Mouse (Mus musculus): ENCODE measurements around the gene Trio. TPM values are rescaled to one million over a fixed set of nuclear protein-coding genes. Genes with fewer than 3 reads are reported as not detected.

The Trio gene
- polyA plus RNA-seq, 1 experiment from 2014 or later, result 28.8 TPM

- peaks cover 76% of the 10 kb centered on the region for H3K4me1 ChIP-seq
These were observed 221.9 kb downstream of the Trio start for GRCm38 (mm10) chr15:27803568-27804345.

GRCm38 (mm10) chr15:27802243-27802642 lies 223.4 kb downstream of the Trio start:
- Histone ChIP-seq H3K36me3 (replicated peaks) (peaks cover 93% of the 10 kb centered on the region), H3K9me3 (no peaks in the 10 kb centered on the region), H3K27me3 (replicated peaks; ENCODE audit: low read depth, poor library complexity, severe bottlenecking) (no peaks in the 10 kb centered on the region), H3K4me1 (peaks cover 81% of the 10 kb centered on the region), H3K27ac (replicated peaks) (0 out of 2 replicates have a peak overlapping the region, but pooled peaks have one; percentile 16), H3K4me3 (no peak overlapping the region)
- 84% methylated on average over 12 of the region's 12 CpGs for WGBS
- DNase-seq (ENCODE audit: low spot score), result no peak

More at GRCm38 (mm10) chr15:27803568-27804345, 221.9 kb downstream of the Trio start:
- H3K9me3 ChIP-seq, result no peaks in the 10 kb centered on the region
- peak; percentile 55 for DNase-seq (ENCODE audit: low spot score)
- WGBS, result 58% methylated on average over 18 of the region's 18 CpGs
- no peaks in the 10 kb centered on the region for H3K27me3 ChIP-seq (replicated peaks; ENCODE audit: low read depth, poor library complexity, severe bottlenecking)
- peaks cover 87% of the 10 kb centered on the region for H3K36me3 ChIP-seq (replicated peaks)
- H3K4me3 ChIP-seq, result no peak overlapping the region
- H3K27ac ChIP-seq (replicated peaks), result peak overlapping the region; percentile 70

- no peaks in the 10 kb centered on the region for H3K9me3 ChIP-seq
- peak overlapping the region; percentile 44; the same call in 1 of the 2 replicates for H3K27ac ChIP-seq (replicated peaks)
- no peak for DNase-seq (ENCODE audit: low spot score)
- WGBS, result 76% methylated on average over 4 of the region's 4 CpGs
- peaks cover 81% of the 10 kb centered on the region for H3K4me1 ChIP-seq
- no peak overlapping the region for H3K4me3 ChIP-seq
- no peaks in the 10 kb centered on the region for H3K27me3 ChIP-seq (replicated peaks; ENCODE audit: low read depth, poor library complexity, severe bottlenecking)
- peaks cover 91% of the 10 kb centered on the region for H3K36me3 ChIP-seq (replicated peaks)
These were observed 224.5 kb downstream of the Trio start for GRCm38 (mm10) chr15:27801177-27801576.

GRCm38 (mm10) chr15:27797480-27798155 lies 228.0 kb downstream of the Trio start:
- peaks cover 77% of the 10 kb centered on the region for H3K4me1 ChIP-seq
- H3K27me3 ChIP-seq (replicated peaks; ENCODE audit: low read depth, poor library complexity, severe bottlenecking), result no peaks in the 10 kb centered on the region
- H3K4me3 ChIP-seq, result no peak overlapping the region
- WGBS, result 35% methylated on average over 20 of the region's 20 CpGs
- H3K27ac ChIP-seq (replicated peaks), result peak overlapping the region; percentile 84
- H3K9me3 ChIP-seq, result no peaks in the 10 kb centered on the region
- peak; percentile 71 for DNase-seq (ENCODE audit: low spot score)
- H3K36me3 ChIP-seq (replicated peaks), result peaks cover 55% of the 10 kb centered on the region

- 76% methylated on average over 7 of the region's 7 CpGs for WGBS
- no peak overlapping the region for H3K4me3 ChIP-seq
- H3K9me3 ChIP-seq, result no peaks in the 10 kb centered on the region
- H3K36me3 ChIP-seq (replicated peaks), result peaks cover 53% of the 10 kb centered on the region
- no peaks in the 10 kb centered on the region for H3K27me3 ChIP-seq (replicated peaks; ENCODE audit: low read depth, poor library complexity, severe bottlenecking)
- H3K4me1 ChIP-seq, result peaks cover 77% of the 10 kb centered on the region
- no peak for DNase-seq (ENCODE audit: low spot score)
- peak overlapping the region; percentile 84 for H3K27ac ChIP-seq (replicated peaks)
These were observed 228.8 kb downstream of the Trio start for GRCm38 (mm10) chr15:27796868-27797222.

- DNase-seq (ENCODE audit: low spot score), result no peak
- H3K27ac ChIP-seq (replicated peaks), result peak overlapping the region; percentile 84
These were observed 229.4 kb downstream of the Trio start for GRCm38 (mm10) chr15:27795942-27796867.

GRCm38 (mm10) chr15:27793284-27793683 lies 232.4 kb downstream of the Trio start:
- no peaks in the 10 kb centered on the region for H3K27me3 ChIP-seq (replicated peaks; ENCODE audit: low read depth, poor library complexity, severe bottlenecking)
- H3K36me3 ChIP-seq (replicated peaks), result peaks cover 24% of the 10 kb centered on the region
- H3K4me3 ChIP-seq, result no peak overlapping the region
- WGBS, result 40% methylated on average over 6 of the region's 6 CpGs
- peaks cover 86% of the 10 kb centered on the region for H3K4me1 ChIP-seq
- peak overlapping the region; percentile 82 for H3K27ac ChIP-seq (replicated peaks)
- no peaks in the 10 kb centered on the region for H3K9me3 ChIP-seq
- no peak for DNase-seq (ENCODE audit: low spot score)

More at GRCm38 (mm10) chr15:27795942-27796867, 229.4 kb downstream of the Trio start:
- 83% methylated on average over 22 of the region's 22 CpGs for WGBS
- H3K9me3 ChIP-seq, result no peaks in the 10 kb centered on the region
- peaks cover 74% of the 10 kb centered on the region for H3K4me1 ChIP-seq
- no peak overlapping the region for H3K4me3 ChIP-seq
- no peaks in the 10 kb centered on the region for H3K27me3 ChIP-seq (replicated peaks; ENCODE audit: low read depth, poor library complexity, severe bottlenecking)
- peaks cover 49% of the 10 kb centered on the region for H3K36me3 ChIP-seq (replicated peaks)

- WGBS, result 65% methylated on average over 11 of the region's 11 CpGs
- peaks cover 18% of the 10 kb centered on the region for H3K36me3 ChIP-seq (replicated peaks)
- no peak overlapping the region for H3K4me3 ChIP-seq
- H3K27ac ChIP-seq (replicated peaks), result peak overlapping the region; percentile 82
- peaks cover 86% of the 10 kb centered on the region for H3K4me1 ChIP-seq
- H3K27me3 ChIP-seq (replicated peaks; ENCODE audit: low read depth, poor library complexity, severe bottlenecking), result no peaks in the 10 kb centered on the region
- no peak for DNase-seq (ENCODE audit: low spot score)
- no peaks in the 10 kb centered on the region for H3K9me3 ChIP-seq
These were observed 233.2 kb downstream of the Trio start for GRCm38 (mm10) chr15:27792473-27792872.

GRCm38 (mm10) chr15:27791141-27791540 lies 234.5 kb downstream of the Trio start:
- no peak overlapping the region for H3K4me3 ChIP-seq
- peaks cover 86% of the 10 kb centered on the region for H3K4me1 ChIP-seq
- H3K9me3 ChIP-seq, result no peaks in the 10 kb centered on the region
- H3K36me3 ChIP-seq (replicated peaks), result peaks cover 8% of the 10 kb centered on the region; the same call in 1 of the 2 replicates
- 94% methylated on average over 5 of the region's 5 CpGs for WGBS
- no peak for DNase-seq (ENCODE audit: low spot score)
- no peaks in the 10 kb centered on the region for H3K27me3 ChIP-seq (replicated peaks; ENCODE audit: low read depth, poor library complexity, severe bottlenecking)
- no peak overlapping the region for H3K27ac ChIP-seq (replicated peaks)

- H3K36me3 ChIP-seq (replicated peaks), result peaks cover 8% of the 10 kb centered on the region; the same call in 1 of the 2 replicates
- H3K27me3 ChIP-seq (replicated peaks; ENCODE audit: low read depth, poor library complexity, severe bottlenecking), result no peaks in the 10 kb centered on the region
- H3K9me3 ChIP-seq, result no peaks in the 10 kb centered on the region
- no peak overlapping the region for H3K27ac ChIP-seq (replicated peaks)
- no peak overlapping the region for H3K4me3 ChIP-seq
- 93% methylated on average over 6 of the region's 6 CpGs for WGBS
- no peak for DNase-seq (ENCODE audit: low spot score)
- peaks cover 86% of the 10 kb centered on the region for H3K4me1 ChIP-seq
These were observed 234.9 kb downstream of the Trio start for GRCm38 (mm10) chr15:27790699-27791098.

- peaks cover 8% of the 10 kb centered on the region; the same call in 1 of the 2 replicates for H3K36me3 ChIP-seq (replicated peaks)
- no peaks in the 10 kb centered on the region for H3K27me3 ChIP-seq (replicated peaks; ENCODE audit: low read depth, poor library complexity, severe bottlenecking)
- H3K27ac ChIP-seq (replicated peaks), result peak overlapping the region; percentile 92
- DNase-seq (ENCODE audit: low spot score), result no peak
- H3K4me1 ChIP-seq, result peaks cover 91% of the 10 kb centered on the region
- no peaks in the 10 kb centered on the region for H3K9me3 ChIP-seq
- no peak overlapping the region for H3K4me3 ChIP-seq
- WGBS, result 76% methylated on average over 3 of the region's 3 CpGs
These were observed 236.3 kb downstream of the Trio start for GRCm38 (mm10) chr15:27789325-27789724.
